Mouse (Mus musculus): ENCODE results near the gene Trib3. TPM values are rescaled to one million over a fixed set of nuclear protein-coding genes. Genes with fewer than 3 reads are reported as not detected.

Gene Trib3
- 4.5 and 6.5 TPM in 2 replicates for polyA plus RNA-seq (2015; fragmentation: Nextera tagmentation; extraction: Ambion mirVana)

GRCm38 (mm10) chr2:152343329-152344213 is at the start of gene Trib3:
Gene Trib3 (minus strand): TSS chr2:152344032.
- Histone ChIP-seq H3K9me3 (no peaks in the 10 kb centered on the region), H3K27ac (replicated peaks) (peak within 1 kb of the TSS; percentile 55), H3K4me2 (peak within 1 kb of the TSS; percentile 81), H3K4me1 (peaks cover 34% of the 10 kb centered on the region), H3K9ac (peak within 1 kb of the TSS; percentile 77), H3K36me3 (no peaks in the 10 kb centered on the region), H3K27me3 (replicated peaks) (no peaks in the 10 kb centered on the region), H3K4me3 (peak within 1 kb of the TSS; percentile 64)
- ATAC-seq (ENCODE audit: extremely low read depth, insufficient number of reproducible peaks, low FRiP score, low TSS enrichment) = peak; percentile 82
- under 1% methylated on average over 52 of the region's 52 CpGs for WGBS

DNA sequence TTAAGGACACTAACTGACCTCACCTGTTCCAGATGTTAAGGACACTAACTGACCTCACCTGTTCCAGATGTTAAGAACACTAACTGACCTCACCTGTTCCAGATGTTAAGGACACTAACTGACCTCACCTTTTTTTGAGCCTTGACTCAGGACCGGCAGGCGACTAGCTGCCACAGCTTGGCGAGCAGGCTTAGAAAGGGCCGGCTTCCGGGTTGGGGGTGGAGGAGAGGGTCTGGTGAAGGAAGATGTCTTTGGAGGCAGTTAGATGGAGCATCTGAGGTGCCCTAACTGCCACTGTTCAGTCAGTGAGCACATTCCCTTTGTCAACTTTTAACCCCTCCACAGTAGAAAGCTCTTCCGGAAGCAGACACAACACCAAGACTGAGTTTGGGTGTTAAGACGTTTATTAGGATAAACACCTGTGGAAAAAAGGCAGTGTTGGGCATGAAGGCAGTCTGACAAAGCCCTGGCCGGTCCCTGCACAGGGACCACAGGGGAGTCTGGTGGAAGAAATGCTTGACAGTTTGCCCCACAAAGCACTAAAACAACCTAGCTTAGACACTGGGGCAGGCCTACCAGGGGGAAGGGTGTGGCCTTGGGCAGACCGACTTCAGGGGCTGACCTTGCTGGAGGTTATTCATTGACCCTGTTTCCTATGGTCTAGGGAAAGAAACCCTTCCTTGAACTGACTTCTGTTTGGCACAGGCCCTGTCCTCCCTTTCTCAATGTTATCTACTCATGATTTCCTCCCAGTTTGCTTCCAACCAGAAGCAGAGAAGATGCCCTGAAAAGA is 49.6 kb upstream of the Trib3 start:
- peaks cover 19% of the 10 kb centered on the region for H3K36me3 ChIP-seq
- H3K4me1 ChIP-seq = peaks cover 31% of the 10 kb centered on the region
- H3K4me3 ChIP-seq = peak overlapping the region; percentile 89; the same call in 1 of the 2 replicates
- H3K27ac ChIP-seq (replicated peaks) = peak overlapping the region; percentile 62
- H3K9ac ChIP-seq = peak overlapping the region; percentile 97
- WGBS = 46% methylated on average over 9 of the region's 9 CpGs
- no peak for ATAC-seq (ENCODE audit: extremely low read depth, insufficient number of reproducible peaks, low FRiP score, low TSS enrichment)
- no peaks in the 10 kb centered on the region for H3K9me3 ChIP-seq
- no peaks in the 10 kb centered on the region for H3K27me3 ChIP-seq (replicated peaks)
- H3K4me2 ChIP-seq = peak overlapping the region; percentile 90

DNA sequence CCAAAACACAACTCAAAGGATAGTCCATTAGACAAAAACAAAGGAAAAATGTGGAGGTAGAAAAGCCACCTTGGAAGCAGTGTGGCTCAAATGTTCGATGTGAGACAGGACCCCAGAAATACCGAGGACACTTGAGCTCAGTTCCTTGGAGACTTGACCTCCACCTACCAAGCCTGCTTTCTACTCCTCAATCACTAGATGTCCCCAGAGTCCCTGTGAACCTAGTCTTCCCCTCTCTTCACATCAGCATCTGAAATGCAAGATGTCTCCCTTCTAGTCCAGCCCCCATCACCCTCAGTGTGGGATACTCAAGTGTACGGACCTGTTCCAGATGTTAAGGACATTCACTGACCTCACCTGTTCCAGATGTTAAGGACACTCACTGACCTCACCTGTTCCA is 49.0 kb upstream of the Trib3 start:
- 20% methylated on average over 3 of the region's 3 CpGs for WGBS
- Histone ChIP-seq H3K9me3 (no peaks in the 10 kb centered on the region), H3K4me1 (peaks cover 31% of the 10 kb centered on the region), H3K27ac (replicated peaks) (no peak overlapping the region), H3K27me3 (replicated peaks) (no peaks in the 10 kb centered on the region), H3K4me2 (no peak overlapping the region), H3K9ac (no peak overlapping the region), H3K4me3 (no peak overlapping the region), H3K36me3 (peaks cover 19% of the 10 kb centered on the region)
- ATAC-seq (ENCODE audit: extremely low read depth, insufficient number of reproducible peaks, low FRiP score, low TSS enrichment) = no peak

DNA sequence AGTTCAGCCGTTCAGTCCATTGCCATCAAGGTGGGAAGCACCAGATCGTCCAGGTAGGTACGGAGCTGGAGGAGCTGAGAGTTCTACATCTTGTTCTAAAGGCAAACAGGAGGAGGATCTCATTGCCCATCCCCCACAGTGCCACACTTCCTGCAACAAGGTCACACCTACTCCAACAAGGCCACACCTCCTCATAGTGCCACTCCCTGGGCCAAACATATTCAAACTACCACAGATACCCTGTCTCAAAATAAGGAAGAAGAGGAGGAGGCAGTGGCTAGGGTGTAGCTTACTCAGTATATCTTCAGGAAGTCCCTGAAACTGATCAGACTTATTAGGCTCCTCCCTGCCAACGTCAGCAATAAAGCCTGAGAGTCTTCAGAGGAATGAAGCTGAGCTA is 40.4 kb upstream of the Trib3 start:
- no peak overlapping the region for H3K4me2 ChIP-seq
- H3K4me1 ChIP-seq = no peaks in the 10 kb centered on the region
- no peak overlapping the region for H3K4me3 ChIP-seq
- H3K9ac ChIP-seq = no peak overlapping the region
- no peak for ATAC-seq (ENCODE audit: extremely low read depth, insufficient number of reproducible peaks, low FRiP score, low TSS enrichment)
- no peaks in the 10 kb centered on the region for H3K27me3 ChIP-seq (replicated peaks)
- no peaks in the 10 kb centered on the region for H3K36me3 ChIP-seq
- no peak overlapping the region for H3K27ac ChIP-seq (replicated peaks)
- no peaks in the 10 kb centered on the region for H3K9me3 ChIP-seq
- 72% methylated on average over 4 of the region's 4 CpGs for WGBS

- no peak within 1 kb of the TSS for H3K27ac ChIP-seq (replicated peaks)
- H3K27me3 ChIP-seq (replicated peaks) = peaks cover 35% of the 10 kb centered on the region
- peaks cover 18% of the 10 kb centered on the region for H3K4me1 ChIP-seq
- no peak for ATAC-seq (ENCODE audit: extremely low read depth, insufficient number of reproducible peaks, low FRiP score, low TSS enrichment)
- WGBS = 1% methylated on average over 16 of the region's 16 CpGs
- no peaks in the 10 kb centered on the region for H3K36me3 ChIP-seq
- no peaks in the 10 kb centered on the region for H3K9me3 ChIP-seq
- H3K9ac ChIP-seq = peak within 1 kb of the TSS; percentile 48
- H3K4me3 ChIP-seq = peak within 1 kb of the TSS; percentile 32
- H3K4me2 ChIP-seq = peak within 1 kb of the TSS; percentile 59
These were observed 32.5 kb upstream of the Trib3 start, which contains the start of gene Nrsn2 for GRCm38 (mm10) chr2:152376345-152376741. Gene Nrsn2 (minus strand): TSS chr2:152376638.

DNA sequence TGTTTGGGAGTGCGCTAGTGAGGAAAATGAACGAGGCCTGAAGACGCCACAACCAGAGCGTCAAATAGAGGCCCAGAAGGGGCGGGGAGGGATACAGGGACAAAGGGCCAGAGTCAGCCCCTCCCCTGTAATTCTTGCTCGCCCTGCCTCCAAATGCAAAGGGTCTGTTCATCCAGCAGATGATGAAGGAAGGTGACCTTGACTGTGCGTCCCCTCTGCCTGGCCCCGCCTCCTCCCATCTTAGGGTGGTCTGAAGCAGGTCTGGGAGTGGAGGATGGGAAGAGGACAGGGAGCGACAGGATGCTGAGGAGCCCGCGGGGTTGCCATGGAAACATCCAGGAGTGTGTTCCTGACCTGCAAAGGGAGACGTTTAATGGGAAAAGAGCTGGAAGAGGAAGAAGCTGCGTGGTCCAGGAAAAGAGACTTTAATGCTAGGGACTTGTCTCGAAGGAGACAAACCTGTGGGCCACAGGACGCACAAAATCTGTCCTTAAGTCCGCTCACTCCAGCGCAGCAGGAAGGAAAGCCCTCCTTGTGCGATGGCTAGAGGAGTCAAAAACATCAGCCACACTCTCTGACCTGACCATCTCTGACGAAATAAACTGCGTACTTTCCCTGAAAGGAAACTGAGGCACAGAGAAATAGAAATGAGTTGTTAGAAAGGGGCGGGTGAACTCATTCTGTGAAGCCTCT is 32.0 kb upstream of the Trib3 start:
- Histone ChIP-seq H3K9ac (peak overlapping the region; percentile 48), H3K4me2 (peak overlapping the region; percentile 59), H3K4me3 (peak overlapping the region; percentile 32), H3K4me1 (peaks cover 18% of the 10 kb centered on the region), H3K9me3 (no peaks in the 10 kb centered on the region), H3K27me3 (replicated peaks) (peaks cover 37% of the 10 kb centered on the region), H3K27ac (replicated peaks) (no peak overlapping the region), H3K36me3 (no peaks in the 10 kb centered on the region)
- no peak for ATAC-seq (ENCODE audit: extremely low read depth, insufficient number of reproducible peaks, low FRiP score, low TSS enrichment)
- 6% methylated on average over 21 of the region's 21 CpGs for WGBS

GRCm38 (mm10) chr2:152373547-152373946 is 29.7 kb upstream of the Trib3 start:
- H3K27me3 ChIP-seq (replicated peaks) = peaks cover 51% of the 10 kb centered on the region
- 77% methylated on average over 9 of the region's 9 CpGs for WGBS
- peaks cover 20% of the 10 kb centered on the region for H3K4me1 ChIP-seq
- H3K9ac ChIP-seq = no peak overlapping the region
- H3K27ac ChIP-seq (replicated peaks) = no peak overlapping the region
- H3K36me3 ChIP-seq = no peaks in the 10 kb centered on the region
- no peak overlapping the region for H3K4me3 ChIP-seq
- no peak for ATAC-seq (ENCODE audit: extremely low read depth, insufficient number of reproducible peaks, low FRiP score, low TSS enrichment)
- H3K4me2 ChIP-seq = no peak overlapping the region
- H3K9me3 ChIP-seq = no peaks in the 10 kb centered on the region

DNA sequence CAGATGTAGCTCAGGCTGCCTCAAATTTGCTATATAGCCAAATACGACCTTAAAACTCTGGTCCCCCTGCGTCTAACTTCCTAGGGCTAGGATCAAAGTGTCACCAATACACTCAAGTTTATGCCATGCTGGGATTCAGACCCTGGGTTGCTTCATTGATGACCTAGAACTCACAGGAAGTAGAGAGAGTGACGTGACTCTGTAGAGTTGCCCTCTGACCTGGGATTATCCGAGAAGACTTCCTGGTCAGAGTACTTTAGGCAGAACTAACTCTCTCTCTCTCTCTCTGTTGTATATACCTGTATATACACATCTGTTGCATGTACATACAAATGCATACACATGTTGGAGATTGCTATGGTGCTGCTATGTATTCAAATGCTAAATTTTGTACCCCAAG is 28.8 kb upstream of the Trib3 start:
- H3K4me2 ChIP-seq = no peak overlapping the region
- peaks cover 51% of the 10 kb centered on the region for H3K27me3 ChIP-seq (replicated peaks)
- no peak overlapping the region for H3K27ac ChIP-seq (replicated peaks)
- H3K9ac ChIP-seq = no peak overlapping the region
- H3K4me1 ChIP-seq = peaks cover 26% of the 10 kb centered on the region
- H3K4me3 ChIP-seq = no peak overlapping the region
- no peak for ATAC-seq (ENCODE audit: extremely low read depth, insufficient number of reproducible peaks, low FRiP score, low TSS enrichment)
- no peaks in the 10 kb centered on the region for H3K36me3 ChIP-seq
- H3K9me3 ChIP-seq = no peaks in the 10 kb centered on the region
- WGBS = 64% methylated on average over 4 of the region's 4 CpGs

GRCm38 (mm10) chr2:152372104-152372503 is 28.3 kb upstream of the Trib3 start:
- ATAC-seq (ENCODE audit: extremely low read depth, insufficient number of reproducible peaks, low FRiP score, low TSS enrichment) = no peak
- no peak overlapping the region for H3K4me2 ChIP-seq
- no peak overlapping the region for H3K27ac ChIP-seq (replicated peaks)
- H3K9ac ChIP-seq = no peak overlapping the region
- no peaks in the 10 kb centered on the region for H3K9me3 ChIP-seq
- peaks cover 26% of the 10 kb centered on the region for H3K4me1 ChIP-seq
- H3K4me3 ChIP-seq = no peak overlapping the region
- peaks cover 46% of the 10 kb centered on the region for H3K27me3 ChIP-seq (replicated peaks)
- no peaks in the 10 kb centered on the region for H3K36me3 ChIP-seq
- 75% methylated on average over 7 of the region's 7 CpGs for WGBS

DNA sequence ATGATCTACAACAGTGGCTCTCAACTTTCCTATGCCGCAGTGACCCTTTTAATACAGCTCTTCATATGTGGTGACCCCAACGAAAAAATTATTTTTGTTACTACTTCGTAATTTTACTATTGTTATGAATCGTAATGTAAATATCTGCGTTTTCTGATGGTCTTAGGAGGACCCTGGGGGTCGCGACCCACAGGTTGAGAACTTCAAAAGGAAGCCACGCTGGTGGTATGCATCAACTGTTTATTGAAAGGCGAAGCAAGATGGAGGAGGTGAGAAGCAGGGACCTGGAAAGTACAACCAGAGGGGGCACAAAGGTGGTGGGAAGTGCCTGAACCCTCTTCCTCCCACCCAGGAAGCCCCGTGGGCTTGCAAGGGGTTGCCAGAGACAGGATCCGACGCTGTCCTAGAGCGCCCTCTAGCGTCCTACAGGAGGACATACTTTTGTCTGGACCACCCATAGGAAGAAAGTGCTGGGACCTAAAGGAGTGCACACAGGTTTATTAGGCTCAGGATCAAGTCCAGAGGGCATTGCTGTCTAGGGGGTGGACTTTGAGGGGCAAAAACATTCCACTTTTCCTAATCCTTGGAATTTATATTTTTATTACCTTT is 24.8 kb upstream of the Trib3 start:
- Histone ChIP-seq H3K27me3 (replicated peaks) (peaks cover 16% of the 10 kb centered on the region), H3K9me3 (no peaks in the 10 kb centered on the region), H3K36me3 (no peaks in the 10 kb centered on the region), H3K4me2 (peak overlapping the region; percentile 54), H3K4me1 (peaks cover 13% of the 10 kb centered on the region), H3K9ac (peak overlapping the region; percentile 50; the same call in 1 of the 2 replicates), H3K4me3 (peak overlapping the region; percentile 21; the same call in 1 of the 2 replicates), H3K27ac (replicated peaks) (no peak overlapping the region)
- no peak for ATAC-seq (ENCODE audit: extremely low read depth, insufficient number of reproducible peaks, low FRiP score, low TSS enrichment)
- 25% methylated on average over 14 of the region's 14 CpGs for WGBS
